Mouse (Mus musculus) stomach, postnatal 0 days (tissue): ENCODE measurements around the gene Map2k7. TPM values are rescaled to one million over a fixed set of nuclear protein-coding genes. Genes with fewer than 3 reads are reported as not detected.

ENCODE experiments used
- ATAC-seq: fragments of 200-750 bp; cut with Nextera tagmentation; 2 replicates; pipeline ENCODE4 v1.8.0; 2017; ENCODE audit not compliant: low FRiP score, low TSS enrichment
- DNase-seq: peaks from one replicate; pipeline ENCODE4 v3.0.0-alpha.2; 2016; ENCODE audit warnings: low spot score
- H3K27ac ChIP-seq: fragments of 300-500 bp; sonication (generic); replicated peaks from 2 replicates; pipeline ENCODE4 v1.5.1; 2014; ENCODE audit warnings: mild to moderate bottlenecking, control low read depth
- H3K27me3 ChIP-seq: fragments of 300-500 bp; sonication (generic); 2 replicates; pipeline ENCODE4 v1.6.1; 2014; ENCODE audit warnings: low read length; ENCODE audit not compliant: control insufficient read depth, insufficient read depth
- H3K36me3 ChIP-seq: fragments of 300-500 bp; sonication (generic); 2 replicates; pipeline ENCODE4 v1.6.1; 2014; ENCODE audit warnings: low read length, mixed read lengths; ENCODE audit not compliant: control insufficient read depth, insufficient read depth
- H3K4me1 ChIP-seq: fragments of 300-500 bp; sonication (generic); replicated peaks from 2 replicates; pipeline ENCODE4 v1.6.1; 2014; ENCODE audit warnings: antibody characterized with exemption; ENCODE audit not compliant: control insufficient read depth, insufficient read depth
- H3K4me2 ChIP-seq: fragments of 300-500 bp; sonication (generic); replicated peaks from 2 replicates; pipeline ENCODE4 v1.6.1; 2014; ENCODE audit warnings: low read depth, mild to moderate bottlenecking, control low read depth, moderate library complexity
- H3K4me3 ChIP-seq: fragments of 300-500 bp; sonication (generic); 2 replicates; pipeline ENCODE4 v1.5.1; 2014; ENCODE audit warnings: low read depth, low read length, control low read depth
- H3K9ac ChIP-seq: fragments of 300-500 bp; sonication (generic); 2 replicates; pipeline ENCODE4 v1.6.1; 2014; ENCODE audit warnings: mild to moderate bottlenecking, low read length, control low read depth, mixed read lengths
- H3K9me3 ChIP-seq: fragments of 300-500 bp; sonication (generic); 2 replicates; pipeline ENCODE4 v1.6.1; 2016; ENCODE audit warnings: low read length; ENCODE audit not compliant: control insufficient read depth
- CTCF ChIP-seq: IDR thresholded peaks from 2 replicates; pipeline ENCODE4 v1.5.1; 2016; ENCODE audit warnings: antibody characterized with exemption, low read depth, mild to moderate bottlenecking, moderate library complexity
- EP300 ChIP-seq: optimal IDR thresholded peaks from 2 replicates; pipeline ENCODE3; 2016; ENCODE audit warnings: antibody characterized with exemption
- WGBS: fragments of 180-500 bp; shearing (Covaris S2); extraction: QIAGEN DNeasy Blood & Tissue Kit; methylation state at CpG from one replicate; pipeline ENCODE4 v1.1.7; 2014; 5-methylcytosine and 5-hydroxymethylcytosine counted together
- polyA plus RNA-seq: library from polyadenylated mRNA; unstranded; fragments of >200 nt; fragmentation: Nextera tagmentation; extraction: Ambion mirVana; gene quantifications from 2 replicates; pipeline ENCODE4 v1.2.1, GENCODE M21; 2015

Map2k7 gene
- polyA plus RNA-seq, 1 experiment from 2014 or later, result 15.7 TPM

GRCm38 (mm10) chr8:4201321-4201720 lies 37.2 kb upstream of the Map2k7 start:
- Histone ChIP-seq H3K4me3 (no peak overlapping the region), H3K4me2 (no peak overlapping the region), H3K36me3 (peaks cover 5% of the 10 kb centered on the region; the same call in 1 of the 2 replicates), H3K4me1 (no peaks in the 10 kb centered on the region), H3K9me3 (no peaks in the 10 kb centered on the region), H3K27ac (no peak overlapping the region), H3K27me3 (no peaks in the 10 kb centered on the region), H3K9ac (no peak overlapping the region)
- TF ChIP-seq CTCF, result no peak
- TF ChIP-seq EP300, result no peak
- no peak for DNase-seq
- 74% methylated on average over 2 of the region's 2 CpGs for WGBS
- no peak for ATAC-seq

DNA sequence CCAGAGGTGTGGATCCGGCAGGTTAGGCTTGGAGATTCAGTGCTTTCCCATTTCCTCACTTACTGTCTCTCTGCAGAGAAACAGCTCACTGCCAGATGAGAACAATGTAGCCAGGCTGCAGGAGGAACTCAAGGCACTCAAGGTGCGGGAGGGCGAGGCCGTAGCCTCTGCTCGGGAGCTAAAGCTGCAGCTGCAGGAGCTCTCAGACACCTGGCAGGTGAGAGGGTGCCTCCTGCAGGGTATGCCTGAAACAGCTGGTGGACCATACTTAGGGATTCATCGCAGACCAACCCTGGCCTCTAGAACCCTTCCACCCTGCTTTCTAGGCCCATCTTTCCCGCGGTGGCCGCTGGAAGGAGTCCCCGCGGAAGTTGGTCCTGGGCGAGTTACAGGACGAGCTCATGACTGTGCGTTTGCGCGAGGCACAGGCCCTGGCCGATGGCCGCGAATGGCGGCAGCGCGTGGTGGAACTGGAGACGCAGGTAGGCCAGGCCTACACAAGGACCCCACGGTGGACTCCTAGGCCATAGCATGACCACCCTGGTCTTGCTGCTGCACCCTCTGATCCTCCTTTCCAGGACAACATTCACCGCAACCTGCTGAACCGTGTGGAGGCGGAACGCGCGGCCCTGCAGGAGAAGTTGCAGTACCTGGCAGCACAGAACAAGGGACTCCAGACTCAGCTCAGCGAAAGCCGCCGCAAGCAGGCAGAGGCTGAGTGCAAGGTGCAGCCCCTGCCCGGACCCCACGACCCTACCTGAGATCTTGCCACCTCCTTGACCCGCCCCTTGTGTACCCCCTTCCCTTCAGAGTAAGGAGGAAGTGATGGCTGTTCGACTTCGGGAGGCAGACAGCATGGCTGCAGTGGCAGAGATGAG lies 33.1 kb upstream of the Map2k7 start:
- DNase-seq, result peak; percentile 52

GRCm38 (mm10) chr8:4206182-4207015 lies 32.1 kb upstream of the Map2k7 start:
- peak; percentile 39 for ATAC-seq
- H3K27ac ChIP-seq, result no peak overlapping the region

More for the DNA sequence above, 33.1 kb upstream of the Map2k7 start:
- peak; percentile 42; the same call in 1 of the 2 replicates for ATAC-seq
- no peaks in the 10 kb centered on the region for H3K27me3 ChIP-seq
- peaks cover 5% of the 10 kb centered on the region; the same call in 1 of the 2 replicates for H3K36me3 ChIP-seq
- no peak overlapping the region for H3K4me2 ChIP-seq
- H3K9me3 ChIP-seq, result no peaks in the 10 kb centered on the region
- H3K27ac ChIP-seq, result no peak overlapping the region
- H3K9ac ChIP-seq, result no peak overlapping the region
- no peak overlapping the region for H3K4me3 ChIP-seq
- WGBS, result 51% methylated on average over 38 of the region's 38 CpGs
- TF ChIP-seq EP300, result no peak
- peak; percentile 43; the same call in 1 of the 2 replicates for TF ChIP-seq CTCF
- no peaks in the 10 kb centered on the region; the same call in 1 of the 2 replicates for H3K4me1 ChIP-seq

GRCm38 (mm10) chr8:4207016-4207350 lies 31.6 kb upstream of the Map2k7 start:
- H3K27ac ChIP-seq, result no peak overlapping the region

More at GRCm38 (mm10) chr8:4206182-4207015, 32.1 kb upstream of the Map2k7 start:
- DNase-seq, result peak; percentile 52
- H3K4me1 ChIP-seq, result no peaks in the 10 kb centered on the region; the same call in 1 of the 2 replicates
- H3K4me2 ChIP-seq, result no peak overlapping the region
- no peak overlapping the region for H3K4me3 ChIP-seq
- H3K9ac ChIP-seq, result peak overlapping the region; percentile 31; the same call in 1 of the 2 replicates
- WGBS, result 35% methylated on average over 44 of the region's 44 CpGs
- no peaks in the 10 kb centered on the region for H3K9me3 ChIP-seq
- H3K27me3 ChIP-seq, result no peaks in the 10 kb centered on the region
- peaks cover 5% of the 10 kb centered on the region; the same call in 1 of the 2 replicates for H3K36me3 ChIP-seq
- TF ChIP-seq CTCF, result no peak

DNA sequence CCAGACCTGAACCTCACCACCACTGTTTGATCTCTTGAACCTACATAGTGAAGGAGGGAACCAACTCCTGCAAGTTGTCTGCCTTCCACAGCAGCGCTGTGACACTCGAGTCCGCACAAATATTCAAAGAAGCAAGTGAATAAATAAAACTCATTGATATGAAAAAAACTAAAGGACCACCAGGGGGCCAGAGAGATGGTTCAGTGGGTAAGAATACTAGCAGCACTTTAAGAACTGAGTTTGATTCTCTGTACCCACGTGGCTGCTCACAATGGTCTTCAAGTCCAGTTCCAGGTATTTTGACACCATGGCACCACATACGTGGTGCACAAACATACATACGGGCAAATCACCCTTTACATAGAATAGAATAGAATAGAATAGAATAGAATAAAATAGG lies 27.4 kb upstream of the Map2k7 start:
- DNase-seq (no peak), ATAC-seq (no peak)
- peaks cover 3% of the 10 kb centered on the region; the same call in 1 of the 2 replicates for H3K4me1 ChIP-seq
- H3K9ac ChIP-seq, result no peak overlapping the region
- H3K27ac ChIP-seq, result no peak overlapping the region
- H3K27me3 ChIP-seq, result no peaks in the 10 kb centered on the region
- no peaks in the 10 kb centered on the region for H3K36me3 ChIP-seq
- no peaks in the 10 kb centered on the region for H3K9me3 ChIP-seq
- no peak overlapping the region for H3K4me2 ChIP-seq
- H3K4me3 ChIP-seq, result no peak overlapping the region
- TF ChIP-seq CTCF, result peak; percentile 29
- no peak for TF ChIP-seq EP300
- WGBS, result 79% methylated on average over 6 of the region's 6 CpGs

More at GRCm38 (mm10) chr8:4207016-4207350, 31.6 kb upstream of the Map2k7 start:
- TF ChIP-seq EP300 (no peak), CTCF (no peak)
- peak overlapping the region; percentile 31; the same call in 1 of the 2 replicates for H3K9ac ChIP-seq
- H3K9me3 ChIP-seq, result no peaks in the 10 kb centered on the region
- H3K4me1 ChIP-seq, result no peaks in the 10 kb centered on the region; the same call in 1 of the 2 replicates
- H3K4me2 ChIP-seq, result no peak overlapping the region
- ATAC-seq (peak; percentile 41), DNase-seq (no peak)
- H3K36me3 ChIP-seq, result peaks cover 5% of the 10 kb centered on the region; the same call in 1 of the 2 replicates
- H3K27me3 ChIP-seq, result no peaks in the 10 kb centered on the region
- 47% methylated on average over 2 of the region's 2 CpGs for WGBS
- H3K4me3 ChIP-seq, result no peak overlapping the region
